Mouse (Mus musculus) liver, embryonic 15.5 days (tissue): ENCODE results near the gene Lrp4. TPM values are rescaled to one million over a fixed set of nuclear protein-coding genes. Genes with fewer than 3 reads are reported as not detected.
A peak's percentile ranks its signal among the peaks of the same experiment; 100 is the strongest.
"Not testable (repeated sequence)": the region's sequence is repeated elsewhere in the genome, so short reads cannot be mapped to it uniquely, and the experiment has no call there.

Experiments used
- ATAC-seq: fragments of 200-750 bp; cut with Nextera tagmentation; 2 replicates; pipeline ENCODE4 v1.8.0; 2017; ENCODE audit warnings: moderate number of reproducible peaks, mild to moderate bottlenecking, moderate library complexity; ENCODE audit not compliant: insufficient read depth
- H3K27ac ChIP-seq: fragments of 300-500 bp; sonication (generic); replicated peaks from 2 replicates; pipeline ENCODE4 v1.5.1; 2015; ENCODE audit warnings: mild to moderate bottlenecking, inconsistent platforms
- H3K27me3 ChIP-seq: fragments of 300-500 bp; sonication (generic); 2 replicates; pipeline ENCODE4 v1.6.1; 2015; ENCODE audit warnings: mild to moderate bottlenecking, inconsistent platforms
- H3K36me3 ChIP-seq: fragments of 300-500 bp; sonication (generic); replicated peaks from 2 replicates; pipeline ENCODE4 v1.6.1; 2015; ENCODE audit warnings: moderate library complexity, mild to moderate bottlenecking, inconsistent platforms
- H3K4me1 ChIP-seq: fragments of 300-500 bp; sonication (generic); replicated peaks from 2 replicates; pipeline ENCODE4 v1.6.1; 2015; ENCODE audit warnings: inconsistent platforms
- H3K4me2 ChIP-seq: fragments of 300-500 bp; sonication (generic); 2 replicates; pipeline ENCODE4 v1.6.1; 2015; ENCODE audit warnings: moderate library complexity, mild to moderate bottlenecking, inconsistent platforms
- H3K4me3 ChIP-seq: fragments of 300-500 bp; sonication (generic); replicated peaks from 2 replicates; pipeline ENCODE4 v1.5.1; 2015; ENCODE audit warnings: mild to moderate bottlenecking, inconsistent platforms
- H3K9ac ChIP-seq: fragments of 300-500 bp; sonication (generic); 2 replicates; pipeline ENCODE4 v1.6.1; 2015; ENCODE audit warnings: moderate library complexity, mild to moderate bottlenecking, inconsistent platforms
- H3K9me3 ChIP-seq: fragments of 300-500 bp; sonication (generic); replicated peaks from 2 replicates; pipeline ENCODE4 v1.6.1; 2016; ENCODE audit warnings: inconsistent platforms
- WGBS: fragments of 180-500 bp; shearing (Covaris S2); methylation state at CpG from one replicate; pipeline ENCODE4 v1.1.7; 2015; ENCODE audit warnings: mixed read lengths; ENCODE audit not compliant: insufficient replicate concordance; 5-methylcytosine and 5-hydroxymethylcytosine counted together
- polyA plus RNA-seq: library from polyadenylated mRNA; unstranded; fragments of >200 nt; fragmentation: Nextera tagmentation; extraction: Ambion mirVana; gene quantifications from 2 replicates; pipeline ENCODE4 v1.2.1, GENCODE M21; 2015

Gene Lrp4
- polyA plus RNA-seq, 1 experiment from 2014 or later = 1.2 TPM

- Histone ChIP-seq H3K4me1 (no peaks in the 10 kb centered on the region), H3K27me3 (no peaks in the 10 kb centered on the region), H3K9ac (no peak overlapping the region), H3K9me3 (no peaks in the 10 kb centered on the region), H3K27ac (no peak overlapping the region), H3K36me3 (peaks cover 15% of the 10 kb centered on the region; the same call in 1 of the 2 replicates), H3K4me2 (no peak overlapping the region), H3K4me3 (no peak overlapping the region)
- no peak for ATAC-seq
- WGBS = 28% methylated on average over 4 of the region's 4 CpGs
Measured at GRCm38 (mm10) chr2:91484698-91485097, 27.4 kb downstream of the Lrp4 start.

DNA sequence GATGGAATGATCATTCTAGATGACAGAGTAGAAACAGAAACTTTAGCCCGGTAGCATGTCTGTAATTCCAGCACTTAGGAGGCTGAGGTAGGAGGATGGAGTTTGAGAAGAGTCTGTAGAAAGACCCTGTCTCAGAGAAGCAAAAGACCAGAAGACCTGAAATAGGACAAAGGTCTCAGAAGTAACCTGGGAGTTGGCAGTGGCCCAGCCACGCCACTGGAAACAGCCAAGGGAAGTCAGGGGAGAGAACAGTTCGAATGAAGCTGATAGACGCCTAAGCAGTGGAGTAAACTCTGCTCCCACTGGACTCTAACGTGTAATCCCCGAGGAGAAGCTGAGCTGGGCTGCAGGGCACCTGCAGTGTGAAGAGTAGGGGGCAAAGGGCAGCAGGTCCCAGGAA lies 27.9 kb downstream of the Lrp4 start:
- H3K27ac ChIP-seq = no peak overlapping the region
- H3K27me3 ChIP-seq = no peaks in the 10 kb centered on the region
- no peaks in the 10 kb centered on the region for H3K9me3 ChIP-seq
- H3K4me3 ChIP-seq = no peak overlapping the region
- H3K4me1 ChIP-seq = no peaks in the 10 kb centered on the region
- no peak overlapping the region for H3K4me2 ChIP-seq
- H3K9ac ChIP-seq = no peak overlapping the region
- H3K36me3 ChIP-seq = peaks cover 20% of the 10 kb centered on the region; the same call in 1 of the 2 replicates
- no peak for ATAC-seq
- 55% methylated on average over 6 of the region's 6 CpGs for WGBS

DNA sequence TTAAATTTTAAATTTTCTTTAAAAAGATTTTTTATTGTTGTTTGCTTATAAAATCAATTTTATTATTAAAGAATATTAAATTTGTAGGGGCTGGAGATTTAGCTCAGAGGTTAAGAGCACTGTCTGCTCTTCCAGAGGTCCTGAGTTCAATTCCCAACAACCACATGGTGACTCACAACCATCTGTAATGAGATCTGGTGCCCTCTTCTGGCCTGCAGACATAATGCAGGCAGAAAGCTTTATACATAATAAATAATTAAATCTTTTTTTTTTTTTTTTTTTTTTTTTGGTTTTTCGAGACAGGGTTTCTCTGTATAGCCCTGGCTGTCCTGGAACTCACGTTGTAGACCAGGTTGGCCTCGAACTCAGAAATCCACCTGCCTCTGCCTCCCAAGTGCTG lies 30.0 kb downstream of the Lrp4 start:
- not testable (repeated sequence) for H3K9me3 ChIP-seq, H3K27me3 ChIP-seq, H3K9ac ChIP-seq, H3K4me1 ChIP-seq, H3K4me2 ChIP-seq, H3K27ac ChIP-seq, H3K4me3 ChIP-seq, ATAC-seq
- H3K36me3 ChIP-seq = peaks cover 26% of the 10 kb centered on the region; the same call in 1 of the 2 replicates
- 19% methylated on average over 3 of the region's 3 CpGs for WGBS

GRCm38 (mm10) chr2:91492071-91492635 lies 34.8 kb downstream of the Lrp4 start:
- no peak overlapping the region for H3K9ac ChIP-seq
- no peak overlapping the region for H3K4me2 ChIP-seq
- no peak for ATAC-seq
- H3K9me3 ChIP-seq = no peaks in the 10 kb centered on the region
- no peaks in the 10 kb centered on the region for H3K27me3 ChIP-seq
- no peak overlapping the region for H3K4me3 ChIP-seq
- H3K4me1 ChIP-seq = no peaks in the 10 kb centered on the region
- WGBS = 77% methylated on average over 12 of the region's 12 CpGs
- H3K27ac ChIP-seq = no peak overlapping the region
- peaks cover 45% of the 10 kb centered on the region for H3K36me3 ChIP-seq

GRCm38 (mm10) chr2:91493981-91494380 lies 36.7 kb downstream of the Lrp4 start:
- 84% methylated on average over 9 of the region's 9 CpGs for WGBS
- Histone ChIP-seq H3K4me2 (no peak overlapping the region), H3K9me3 (no peaks in the 10 kb centered on the region), H3K4me3 (no peak overlapping the region), H3K27me3 (no peaks in the 10 kb centered on the region), H3K4me1 (no peaks in the 10 kb centered on the region), H3K36me3 (peaks cover 43% of the 10 kb centered on the region), H3K27ac (no peak overlapping the region), H3K9ac (no peak overlapping the region)
- ATAC-seq = no peak

- ATAC-seq = no peak
- Histone ChIP-seq H3K4me2 (no peak overlapping the region; the same call in 1 of the 2 replicates), H3K36me3 (peaks cover 31% of the 10 kb centered on the region), H3K27ac (no peak overlapping the region), H3K9ac (no peak overlapping the region), H3K4me1 (no peaks in the 10 kb centered on the region), H3K9me3 (no peaks in the 10 kb centered on the region), H3K4me3 (no peak overlapping the region; the same call in 1 of the 2 replicates), H3K27me3 (no peaks in the 10 kb centered on the region)
- 32% methylated on average over 8 of the region's 8 CpGs for WGBS
Measured at GRCm38 (mm10) chr2:91498093-91498719, 40.9 kb downstream of the Lrp4 start.

- Histone ChIP-seq H3K36me3 (0 out of 2 replicates have a peak, but pooled peaks cover 5% of the 10 kb centered on the region), H3K4me3 (no peak overlapping the region), H3K9ac (no peak overlapping the region), H3K4me2 (no peak overlapping the region), H3K4me1 (no peaks in the 10 kb centered on the region), H3K27me3 (no peaks in the 10 kb centered on the region), H3K27ac (no peak overlapping the region), H3K9me3 (no peaks in the 10 kb centered on the region)
- WGBS = 72% methylated on average over 8 of the region's 8 CpGs
- no peak for ATAC-seq
Measured at GRCm38 (mm10) chr2:91508076-91508475, 50.8 kb downstream of the Lrp4 start.

DNA sequence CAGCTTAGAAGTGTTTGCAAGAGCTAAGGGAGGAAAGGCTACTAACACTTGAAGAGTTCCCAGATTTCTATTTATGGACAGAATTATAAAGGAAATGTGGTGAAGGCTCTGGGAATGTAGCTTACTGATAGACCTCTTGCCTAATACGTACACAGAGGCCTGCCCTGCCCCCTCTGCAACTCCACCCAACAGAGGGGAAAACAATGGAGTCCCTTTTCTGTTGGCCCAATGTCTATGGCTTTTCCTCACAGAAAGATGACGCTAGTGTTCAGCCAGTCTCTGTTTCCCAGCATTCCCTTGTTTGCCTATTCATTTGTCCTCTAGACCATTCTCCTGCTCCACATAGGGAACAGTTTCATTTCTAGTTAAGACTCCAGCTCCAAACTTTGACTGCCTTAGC lies 59.9 kb downstream of the Lrp4 start:
- no peak overlapping the region for H3K4me2 ChIP-seq
- no peak overlapping the region for H3K4me3 ChIP-seq
- no peaks in the 10 kb centered on the region for H3K27me3 ChIP-seq
- 23% methylated on average over 2 of the region's 2 CpGs for WGBS
- H3K27ac ChIP-seq = no peak overlapping the region
- H3K4me1 ChIP-seq = peaks cover 7% of the 10 kb centered on the region; the same call in 1 of the 2 replicates
- no peak overlapping the region for H3K9ac ChIP-seq
- H3K36me3 ChIP-seq = no peaks in the 10 kb centered on the region
- no peaks in the 10 kb centered on the region for H3K9me3 ChIP-seq
- no peak for ATAC-seq

DNA sequence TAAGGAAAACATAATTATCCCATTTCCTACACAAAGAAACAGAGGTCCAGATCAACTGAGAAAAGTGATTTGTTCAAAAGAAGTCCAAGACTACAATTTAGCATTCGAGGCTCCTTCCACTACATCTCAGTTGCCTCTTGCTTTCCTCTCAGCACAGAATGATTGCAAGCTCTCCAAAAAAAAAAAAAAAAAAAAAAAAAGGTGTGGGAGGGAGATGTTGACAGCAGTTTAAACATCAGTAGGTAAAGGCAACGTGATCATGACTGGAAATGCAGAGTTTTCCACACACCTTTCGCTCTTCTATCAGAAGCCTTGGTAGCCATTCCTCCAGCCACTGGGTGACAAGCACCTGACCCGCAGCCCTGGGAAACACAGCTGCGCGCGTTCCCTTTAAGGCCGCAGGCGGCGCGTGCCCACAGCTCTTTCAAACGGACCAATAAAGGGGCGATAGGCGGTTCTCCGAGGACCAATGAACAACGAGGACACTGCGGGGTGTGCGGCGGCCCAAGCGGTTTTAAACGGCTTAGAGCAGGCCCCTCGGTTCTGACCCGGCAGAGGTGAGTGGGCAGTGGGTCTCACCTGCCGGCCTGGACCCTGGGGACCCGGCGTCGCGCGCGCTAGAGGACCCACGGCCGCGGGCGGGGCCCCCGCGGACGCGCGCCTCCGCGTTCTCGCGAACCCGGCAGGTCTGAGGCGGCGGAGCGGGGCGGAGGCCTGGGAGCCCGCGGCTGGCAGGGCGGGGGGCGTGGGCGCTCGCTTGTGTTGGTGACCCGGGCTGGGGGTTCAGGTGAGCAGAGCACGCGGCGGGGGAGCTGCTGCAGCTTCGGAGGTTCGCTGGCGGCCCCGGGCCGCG lies 69.2 kb downstream of the Lrp4 start, which contains the start of gene Ckap5:
Gene Ckap5 (plus strand): TSS at position 469 of the 853 bp plus-strand sequence.
- no peaks in the 10 kb centered on the region for H3K9me3 ChIP-seq
- H3K27ac ChIP-seq = peak within 1 kb of the TSS; percentile 87
- peaks cover 28% of the 10 kb centered on the region for H3K36me3 ChIP-seq
- H3K9ac ChIP-seq = peak within 1 kb of the TSS; percentile 95
- no peaks in the 10 kb centered on the region for H3K27me3 ChIP-seq
- ATAC-seq = peak; percentile 99
- under 1% methylated on average over 63 of the region's 64 CpGs for WGBS
- H3K4me1 ChIP-seq = peaks cover 25% of the 10 kb centered on the region
- H3K4me3 ChIP-seq = peak within 1 kb of the TSS; percentile 99
- H3K4me2 ChIP-seq = peak within 1 kb of the TSS; percentile 73

DNA sequence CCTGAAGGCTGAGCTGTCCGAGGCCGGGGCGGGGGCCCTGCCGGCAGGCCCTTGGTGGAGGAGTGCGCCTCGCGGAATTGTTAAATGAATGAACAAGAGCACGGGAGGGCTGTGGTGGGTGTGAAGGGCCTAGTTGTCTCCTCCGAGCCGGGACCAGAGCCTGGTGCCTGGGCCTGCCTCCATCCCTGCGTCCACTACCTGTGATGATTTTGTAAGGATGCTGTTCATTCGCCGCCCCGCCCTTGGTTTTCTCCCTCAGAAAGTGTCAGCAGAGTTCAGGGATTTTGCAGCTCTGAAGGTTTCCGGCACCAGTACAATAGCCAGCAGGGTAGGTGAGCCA lies 69.8 kb downstream of the Lrp4 start:
- H3K27me3 ChIP-seq = no peaks in the 10 kb centered on the region
- ATAC-seq = no peak
- peak overlapping the region; percentile 73 for H3K4me2 ChIP-seq
- peak overlapping the region; percentile 87 for H3K27ac ChIP-seq
- peaks cover 31% of the 10 kb centered on the region for H3K36me3 ChIP-seq
- under 1% methylated on average over 15 of the region's 15 CpGs for WGBS
- peak overlapping the region; percentile 95 for H3K9ac ChIP-seq
- H3K4me1 ChIP-seq = peaks cover 25% of the 10 kb centered on the region
- H3K4me3 ChIP-seq = peak overlapping the region; percentile 99
- H3K9me3 ChIP-seq = no peaks in the 10 kb centered on the region

DNA sequence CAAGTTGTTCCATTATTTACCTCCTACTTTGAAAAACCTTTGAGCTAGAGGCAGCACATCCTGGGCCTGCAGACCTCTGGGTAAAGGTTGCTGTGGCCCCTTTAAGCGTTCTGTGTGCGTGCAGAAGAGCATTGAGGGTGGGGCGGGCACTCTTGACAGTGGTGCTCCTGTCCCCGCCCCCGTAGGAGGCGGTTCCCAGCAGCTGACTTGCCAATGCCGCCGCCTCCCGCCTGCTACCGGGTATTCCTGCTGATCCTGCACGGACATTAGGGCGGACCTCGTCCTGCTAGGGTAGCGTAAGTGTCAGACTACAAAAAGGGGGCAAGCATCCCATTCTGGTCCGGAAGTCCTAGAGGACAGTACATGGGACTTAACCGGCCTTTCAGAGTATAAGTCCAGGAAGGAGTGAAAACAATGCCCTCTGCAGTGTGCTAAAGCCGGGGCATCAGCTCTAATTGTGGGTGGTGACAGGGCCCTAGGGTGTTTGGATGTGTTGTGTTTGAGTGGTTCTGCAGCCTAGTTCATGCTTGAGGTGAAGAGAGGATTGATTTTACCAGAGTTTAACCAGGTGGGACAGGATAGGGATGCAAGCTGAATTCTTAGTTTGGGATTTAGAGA lies 80.4 kb downstream of the Lrp4 start:
- peak; percentile 97 for ATAC-seq
- peak overlapping the region; percentile 14; the same call in 1 of the 2 replicates for H3K27ac ChIP-seq
- H3K27me3 ChIP-seq = no peaks in the 10 kb centered on the region
- peak overlapping the region; percentile 59 for H3K4me3 ChIP-seq
- peak overlapping the region; percentile 86 for H3K4me2 ChIP-seq
- peaks cover 4% of the 10 kb centered on the region; the same call in 1 of the 2 replicates for H3K36me3 ChIP-seq
- H3K9ac ChIP-seq = peak overlapping the region; percentile 42
- H3K9me3 ChIP-seq = no peaks in the 10 kb centered on the region
- WGBS = 3% methylated on average over 17 of the region's 17 CpGs
- H3K4me1 ChIP-seq = peaks cover 25% of the 10 kb centered on the region
